Mouse (Mus musculus) myocyte (in vitro differentiated cells): ENCODE data around the gene Orai2. TPM values are rescaled to one million over a fixed set of nuclear protein-coding genes. Genes with fewer than 3 reads are reported as not detected.

ENCODE experiments used
- H3K27me3 ChIP-seq: one replicate; pipeline ENCODE4 v1.6.1; 2011; ENCODE audit not compliant: control insufficient read depth, insufficient read depth, insufficient read length
- H3K36me3 ChIP-seq: one replicate; pipeline ENCODE4 v1.6.1; 2011; ENCODE audit not compliant: control insufficient read depth, insufficient read depth
- H3K4me2 ChIP-seq: one replicate; pipeline ENCODE4 v1.6.1; 2011; ENCODE audit warnings: low read depth, control low read depth
- H3K4me3 ChIP-seq: one replicate; pipeline ENCODE4 v1.5.1; 2011; ENCODE audit warnings: mild to moderate bottlenecking, control low read depth, moderate library complexity
- H3K79me2 ChIP-seq: one replicate; pipeline ENCODE4 v1.6.1; 2011; ENCODE audit not compliant: control insufficient read depth, insufficient read depth
- H3ac ChIP-seq: one replicate; pipeline ENCODE4 v1.6.1; 2011; ENCODE audit not compliant: control insufficient read depth, insufficient read length
- CEBPB ChIP-seq: IDR thresholded peaks from 2 replicates; pipeline ENCODE4 v1.6.1; 2011; ENCODE audit warnings: mild to moderate bottlenecking, moderate library complexity; ENCODE audit not compliant: poor library complexity, insufficient read depth, severe bottlenecking
- E2F4 ChIP-seq: IDR thresholded peaks from one replicate; pipeline ENCODE4 v1.6.1; 2011; ENCODE audit warnings: mild to moderate bottlenecking, control low read depth, moderate library complexity; ENCODE audit not compliant: insufficient read depth
- MAX ChIP-seq: IDR thresholded peaks from one replicate; pipeline ENCODE4 v1.6.1; 2011; ENCODE audit warnings: low read depth, mild to moderate bottlenecking, control low read depth
- MYOD1 ChIP-seq, 3 experiments: IDR thresholded peaks; one replicate each; pipeline ENCODE4 v1.6.1; 2011; ENCODE audit warnings: control low read depth in 2 of 3, low read depth in 2 of 3, mild to moderate bottlenecking in 2 of 3, moderate library complexity in 1 of 3; ENCODE audit not compliant: insufficient read length in 2 of 3, control insufficient read depth in 1 of 3
- MYOG ChIP-seq, 3 experiments: IDR thresholded peaks; one replicate each; pipeline ENCODE4 v1.6.1; 2011; ENCODE audit warnings: control low read depth in 2 of 3, low read depth in 2 of 3, mild to moderate bottlenecking in 2 of 3; ENCODE audit not compliant: insufficient read length in 2 of 3, control insufficient read depth in 1 of 3, insufficient read depth in 1 of 3
- POLR2A ChIP-seq: IDR thresholded peaks from one replicate; pipeline ENCODE4 v1.6.1; 2011; ENCODE audit warnings: low read depth, mild to moderate bottlenecking, control low read depth, moderate library complexity; ENCODE audit not compliant: insufficient read length
- POLR2AphosphoS2 ChIP-seq: IDR thresholded peaks from one replicate; pipeline ENCODE4 v1.6.1; 2011; ENCODE audit warnings: low read depth, control low read depth; ENCODE audit not compliant: insufficient read length
- REST ChIP-seq: IDR thresholded peaks from one replicate; pipeline ENCODE4 v1.6.1; 2011; ENCODE audit warnings: mild to moderate bottlenecking, control low read depth, moderate library complexity; ENCODE audit not compliant: insufficient read depth, insufficient read length
- SRF ChIP-seq: IDR thresholded peaks from one replicate; pipeline ENCODE4 v1.6.1; 2011; ENCODE audit warnings: low read depth; ENCODE audit not compliant: control insufficient read depth, insufficient read length
- TCF12 ChIP-seq: IDR thresholded peaks from one replicate; pipeline ENCODE4 v1.6.1; 2011; ENCODE audit warnings: mild to moderate bottlenecking, control low read depth; ENCODE audit not compliant: poor library complexity, insufficient read depth, severe bottlenecking
- TCF3 ChIP-seq: IDR thresholded peaks from one replicate; pipeline ENCODE4 v1.6.1; 2011; ENCODE audit warnings: low read depth, control low read depth; ENCODE audit not compliant: insufficient read length
- USF1 ChIP-seq: IDR thresholded peaks from one replicate; pipeline ENCODE4 v1.6.1; 2011; ENCODE audit warnings: low read depth, mild to moderate bottlenecking, control low read depth, moderate library complexity
- polyA plus RNA-seq: library from polyadenylated mRNA; unstranded; fragments of >200 nt; fragmentation: generic; extraction: Trizol; gene quantifications from one replicate; pipeline ENCODE4 v1.2.1, GENCODE M21; 2012; ENCODE audit warnings: missing spikeins

Gene Orai2
- polyA plus RNA-seq, 1 experiment = 18.2 TPM

DNA sequence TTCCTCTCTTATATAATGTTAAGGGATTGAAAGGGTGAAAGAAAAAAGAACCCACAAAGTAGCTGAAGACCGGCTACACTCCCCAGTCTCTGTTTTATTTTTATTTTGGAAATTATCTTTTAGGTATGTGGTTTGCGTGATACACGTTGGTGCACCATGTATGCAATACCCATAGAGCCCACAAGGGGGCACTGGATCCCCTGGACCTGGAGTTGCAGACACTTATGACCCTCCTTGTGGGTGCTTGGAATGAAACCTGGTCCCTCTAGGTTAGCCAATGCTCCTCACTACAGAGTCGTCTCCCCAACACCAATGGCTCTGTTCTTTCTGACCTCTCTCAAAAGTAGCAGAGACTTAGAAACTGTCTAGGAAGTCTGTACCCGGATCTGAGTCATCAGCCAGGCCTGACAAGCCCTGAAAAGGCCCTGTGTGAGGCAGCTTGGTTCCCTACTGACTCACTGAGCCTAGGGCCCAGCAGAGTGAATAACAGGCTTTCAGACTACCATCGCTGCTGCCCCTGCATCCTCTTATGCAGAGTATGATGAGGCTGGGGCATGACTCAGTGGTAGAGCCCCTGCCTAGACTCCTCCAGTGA lies 27.3 kb downstream of the Orai2 start:
- TF ChIP-seq CEBPB (no peak), E2F4 (no peak), POLR2AphosphoS2 (no peak), MYOG (IDR thresholded peaks at IDR 0.05; ENCODE audit: control insufficient read depth in 1 of 3, insufficient read depth in 1 of 3, insufficient read length in 2 of 3, low read depth in 2 of 3) (no peak), MAX (no peak), TCF12 (no peak), USF1 (no peak), REST (no peak), POLR2A (no peak), TCF3 (no peak), SRF (no peak), MYOD1 (IDR thresholded peaks at IDR 0.05; ENCODE audit: control insufficient read depth in 1 of 3, insufficient read length in 2 of 3, low read depth in 2 of 3) (no peak)
- no peaks in the 10 kb centered on the region for H3K27me3 ChIP-seq
- H3ac ChIP-seq = no peak overlapping the region
- peaks cover 2% of the 10 kb centered on the region for H3K36me3 ChIP-seq
- H3K4me3 ChIP-seq = no peak overlapping the region
- no peaks in the 10 kb centered on the region for H3K79me2 ChIP-seq
- H3K4me2 ChIP-seq = no peak overlapping the region

DNA sequence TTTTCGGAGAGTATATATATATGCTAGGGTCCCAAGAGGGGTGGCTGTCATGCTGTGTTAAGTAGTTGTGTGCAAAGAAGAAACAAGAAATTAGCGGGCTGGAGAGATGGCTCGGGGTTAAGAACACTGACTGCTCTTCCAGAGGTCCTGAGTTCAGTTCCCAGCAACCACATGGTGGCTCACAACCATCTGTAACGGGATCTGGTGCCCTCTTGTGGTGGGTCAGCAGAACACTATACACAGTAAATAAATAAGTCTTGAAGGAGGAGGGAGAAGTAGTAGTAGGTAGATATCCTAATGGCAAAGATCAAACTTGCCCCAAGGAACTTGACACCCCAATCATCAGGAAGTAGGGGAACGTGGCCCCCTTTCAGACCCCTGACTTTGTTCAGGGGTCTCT lies 27.8 kb downstream of the Orai2 start:
- Histone ChIP-seq H3K79me2 (no peaks in the 10 kb centered on the region), H3K4me2 (no peak overlapping the region), H3ac (no peak overlapping the region), H3K4me3 (no peak overlapping the region), H3K36me3 (peaks cover 2% of the 10 kb centered on the region), H3K27me3 (no peaks in the 10 kb centered on the region)
- TF ChIP-seq POLR2AphosphoS2 (no peak), CEBPB (no peak), REST (no peak), SRF (no peak), TCF3 (no peak), POLR2A (no peak), MAX (no peak), MYOD1 (IDR thresholded peaks at IDR 0.05; ENCODE audit: control insufficient read depth in 1 of 3, insufficient read length in 2 of 3, low read depth in 2 of 3) (no peak), USF1 (no peak), TCF12 (no peak), MYOG (IDR thresholded peaks at IDR 0.05; ENCODE audit: control insufficient read depth in 1 of 3, insufficient read depth in 1 of 3, insufficient read length in 2 of 3, low read depth in 2 of 3) (no peak), E2F4 (no peak)

DNA sequence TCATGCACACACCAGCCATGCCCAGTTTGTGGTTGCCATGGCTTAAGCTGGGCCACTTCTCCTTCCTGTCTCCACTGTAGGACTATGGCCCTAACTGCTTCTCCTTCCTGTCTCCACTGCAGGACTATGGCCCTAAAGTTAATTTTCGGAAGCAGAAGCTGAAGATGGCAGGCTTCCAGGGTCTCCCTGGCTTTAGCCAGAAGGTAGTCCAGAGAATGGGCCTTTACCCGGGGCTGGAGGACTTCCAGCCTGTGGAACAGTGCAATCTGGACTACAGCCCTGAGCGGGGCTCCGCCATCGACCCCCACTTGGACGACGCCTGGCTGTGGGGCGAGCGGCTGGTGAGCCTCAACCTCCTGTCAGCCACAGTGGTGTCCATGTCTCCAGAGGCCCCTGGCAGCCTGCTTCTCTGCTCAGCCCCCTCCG lies 30.4 kb downstream of the Orai2 start:
- Histone ChIP-seq H3K79me2 (peaks cover 15% of the 10 kb centered on the region), H3K4me2 (no peak overlapping the region), H3K36me3 (peaks cover 2% of the 10 kb centered on the region), H3K27me3 (no peaks in the 10 kb centered on the region), H3ac (no peak overlapping the region), H3K4me3 (no peak overlapping the region)
- TF ChIP-seq TCF12 = no peak
- TF ChIP-seq CEBPB = no peak
- TF ChIP-seq MYOG (IDR thresholded peaks at IDR 0.05; ENCODE audit: control insufficient read depth in 1 of 3, insufficient read depth in 1 of 3, insufficient read length in 2 of 3, low read depth in 2 of 3) = no peak
- TF ChIP-seq USF1 = no peak
- TF ChIP-seq POLR2AphosphoS2 = no peak
- TF ChIP-seq MYOD1 (IDR thresholded peaks at IDR 0.05; ENCODE audit: control insufficient read depth in 1 of 3, insufficient read length in 2 of 3, low read depth in 2 of 3) = no peak
- no peak for TF ChIP-seq MAX
- no peak for TF ChIP-seq SRF
- TF ChIP-seq E2F4 = no peak

DNA sequence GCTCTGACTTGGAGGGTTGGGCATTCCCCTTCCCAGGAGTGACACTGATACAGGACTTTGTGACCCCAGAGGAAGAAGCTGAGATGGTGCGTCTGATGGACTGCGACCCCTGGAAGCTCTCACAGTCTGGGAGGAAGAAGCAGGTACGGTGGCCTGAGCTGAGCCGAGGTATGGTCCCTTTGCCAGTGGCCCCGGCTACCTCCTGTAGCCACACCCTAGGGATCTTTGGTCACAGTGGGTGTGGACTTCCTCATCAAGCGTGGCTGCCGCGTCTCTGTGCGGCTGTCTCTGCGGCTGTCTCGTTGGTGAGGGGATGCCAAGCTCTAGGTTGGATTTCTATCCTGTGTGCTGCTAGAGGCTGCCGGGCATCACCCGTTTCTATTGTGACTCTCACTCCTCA lies 31.1 kb downstream of the Orai2 start:
- Histone ChIP-seq H3K36me3 (peaks cover 2% of the 10 kb centered on the region), H3K4me3 (no peak overlapping the region), H3ac (no peak overlapping the region), H3K4me2 (no peak overlapping the region), H3K79me2 (peaks cover 20% of the 10 kb centered on the region), H3K27me3 (no peaks in the 10 kb centered on the region)
- TF ChIP-seq SRF = no peak
- TF ChIP-seq REST = no peak
- no peak for TF ChIP-seq USF1
- TF ChIP-seq MYOD1 (IDR thresholded peaks at IDR 0.05; ENCODE audit: control insufficient read depth in 1 of 3, insufficient read length in 2 of 3, low read depth in 2 of 3) = no peak
- no peak for TF ChIP-seq POLR2A
- no peak for TF ChIP-seq E2F4
- TF ChIP-seq CEBPB = no peak
- TF ChIP-seq POLR2AphosphoS2 = no peak
- no peak for TF ChIP-seq TCF12
- no peak for TF ChIP-seq MYOG (IDR thresholded peaks at IDR 0.05; ENCODE audit: control insufficient read depth in 1 of 3, insufficient read depth in 1 of 3, insufficient read length in 2 of 3, low read depth in 2 of 3)
- no peak for TF ChIP-seq TCF3
